Mouse (Mus musculus) cortical plate, adult 2 months (tissue): ENCODE data around the gene Calm3. TPM values are rescaled to one million over a fixed set of nuclear protein-coding genes. Genes with fewer than 3 reads are reported as not detected.

ENCODE experiments used
- H3K27ac ChIP-seq: fragments of 200-500 bp; 2 replicates; pipeline ENCODE4 v1.5.1; 2012; ENCODE audit warnings: low read length, control low read depth, inconsistent platforms; ENCODE audit not compliant: insufficient read depth
- H3K4me1 ChIP-seq: fragments of 200-500 bp; 2 replicates; pipeline ENCODE4 v1.6.1; 2011; ENCODE audit warnings: low read length; ENCODE audit not compliant: control insufficient read depth, insufficient read depth
- H3K4me3 ChIP-seq: fragments of 200-500 bp; 2 replicates; pipeline ENCODE4 v1.5.1; 2011; ENCODE audit warnings: mild to moderate bottlenecking, low read length, control low read depth; ENCODE audit not compliant: insufficient read depth
- CTCF ChIP-seq: fragments of 200-500 bp; IDR thresholded peaks from 2 replicates; pipeline ENCODE4 v1.5.1; 2011; ENCODE audit warnings: mild to moderate bottlenecking, control low read depth, low read length; ENCODE audit not compliant: insufficient read depth; ENCODE audit errors: extremely low read depth
- POLR2A ChIP-seq: fragments of 200-500 bp; IDR thresholded peaks from 2 replicates; pipeline ENCODE4 v1.6.1; 2011; ENCODE audit warnings: mild to moderate bottlenecking, low read length, control low read depth; ENCODE audit not compliant: insufficient read depth; ENCODE audit errors: extremely low read depth
- polyA plus RNA-seq: library from polyadenylated mRNA; depleted of rRNA; stranded (reverse); fragments of >200 nt; gene quantifications from 2 replicates; pipeline ENCODE4 v1.2.3, GENCODE M21; 2012

The Calm3 gene
- polyA plus RNA-seq, 1 experiment: 2,049 TPM

DNA sequence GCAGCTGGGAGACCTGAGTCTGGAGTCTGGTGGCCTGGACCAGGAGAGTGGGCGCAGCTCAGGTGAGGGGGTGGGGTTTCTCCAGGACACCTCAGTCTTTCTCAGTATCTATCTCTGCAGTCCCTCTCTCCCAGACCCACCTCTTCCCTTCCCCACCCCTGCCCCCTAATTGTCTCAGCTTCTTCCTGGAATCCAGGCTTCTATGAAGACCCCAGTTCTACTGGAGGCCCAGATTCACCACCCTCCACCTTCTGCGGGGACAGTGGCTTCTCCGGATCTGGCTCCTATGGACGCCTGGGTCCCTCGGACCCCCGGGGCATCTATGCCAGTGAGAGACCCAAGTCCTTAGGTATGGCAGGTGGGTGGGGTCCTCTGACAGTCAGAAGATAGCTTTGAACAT is 40.8 kb downstream of the Calm3 start:
- no peak overlapping the region for H3K27ac ChIP-seq
- no peak overlapping the region for H3K4me3 ChIP-seq
- no peak for TF ChIP-seq CTCF
- no peaks in the 10 kb centered on the region for H3K4me1 ChIP-seq

DNA sequence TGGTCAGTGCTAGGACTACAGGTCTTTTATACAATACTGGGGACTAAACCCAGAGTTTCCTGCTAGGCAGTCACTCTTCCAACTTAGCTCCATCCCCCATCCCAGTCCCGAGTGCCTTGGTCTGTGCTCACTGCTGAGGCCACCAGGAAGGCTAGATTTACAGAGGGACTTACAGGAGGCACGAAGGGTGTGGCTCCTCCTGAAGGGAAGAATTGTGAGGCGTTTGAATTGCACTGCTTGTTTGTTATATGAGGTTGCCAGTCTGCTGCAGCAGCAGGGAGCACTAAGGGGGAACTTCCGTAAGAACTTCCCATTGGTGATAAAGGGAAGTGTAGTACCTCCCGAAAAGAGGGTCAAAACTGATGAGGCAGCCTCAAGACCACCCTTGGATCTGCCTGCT is 43.3 kb downstream of the Calm3 start:
- no peak overlapping the region; the same call in 1 of the 2 replicates for H3K27ac ChIP-seq
- H3K4me3 ChIP-seq: no peak overlapping the region
- H3K4me1 ChIP-seq: no peaks in the 10 kb centered on the region; the same call in 1 of the 2 replicates
- TF ChIP-seq POLR2A (no peak), CTCF (no peak)

DNA sequence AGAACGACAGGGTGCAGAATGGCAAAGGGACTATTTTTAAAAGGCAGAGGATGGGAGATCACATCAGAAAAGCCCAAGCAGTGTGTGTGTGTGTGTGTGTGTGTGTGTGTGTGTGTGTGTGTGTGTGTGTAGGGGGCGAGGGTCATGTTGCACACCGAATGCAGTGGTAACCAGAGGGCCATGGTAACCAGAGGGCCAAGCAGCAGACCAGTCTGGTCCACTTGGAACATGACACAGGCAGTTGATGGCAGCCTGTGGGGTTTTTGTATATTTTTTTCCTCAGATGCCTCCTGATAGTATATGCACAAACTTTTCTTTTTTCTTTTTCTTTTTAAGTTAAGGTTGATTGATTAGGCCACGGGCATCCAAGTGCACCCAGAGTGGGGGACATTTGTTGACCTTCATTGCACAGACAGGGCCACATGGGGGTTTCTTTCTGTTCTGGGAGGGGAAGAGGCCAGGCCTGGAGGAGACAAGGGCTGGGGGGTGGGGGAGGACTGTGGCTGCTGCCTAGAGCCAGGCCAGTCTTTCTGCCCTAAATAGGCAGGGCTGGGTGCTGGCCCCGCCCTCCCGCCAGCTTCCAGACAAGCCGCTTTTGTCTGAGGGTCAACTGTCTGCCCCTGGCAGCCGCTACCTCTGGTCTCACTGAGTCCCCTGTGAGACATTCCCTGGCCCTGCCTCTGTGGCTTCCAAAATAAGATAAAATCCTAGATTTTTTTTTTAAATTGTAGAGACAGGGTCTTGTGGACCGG is 43.9 kb downstream of the Calm3 start:
- Histone ChIP-seq H3K4me1 (no peaks in the 10 kb centered on the region; the same call in 1 of the 2 replicates), H3K4me3 (no peak overlapping the region), H3K27ac (peak overlapping the region; percentile 28)
- no peak for TF ChIP-seq POLR2A
- no peak for TF ChIP-seq CTCF

DNA sequence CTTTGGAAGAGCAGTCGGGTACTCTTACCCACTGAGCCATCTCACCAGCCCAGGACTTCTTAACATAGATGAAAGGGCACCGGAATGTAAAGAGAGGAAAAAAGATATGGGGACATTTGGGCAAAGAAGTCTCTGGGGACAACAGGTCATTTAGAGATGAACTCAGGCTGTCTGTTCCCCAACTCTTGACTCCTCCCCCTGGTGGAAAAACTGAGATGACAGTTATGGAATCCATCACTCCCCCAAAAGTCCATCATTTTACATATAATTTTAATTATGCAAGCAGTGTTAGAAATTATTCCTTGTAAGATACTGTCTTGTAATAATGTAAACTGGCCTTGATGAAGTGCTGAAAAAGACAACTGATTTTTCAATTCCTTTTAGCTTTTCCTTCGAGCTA is 46.2 kb downstream of the Calm3 start:
- H3K4me3 ChIP-seq: no peak overlapping the region
- TF ChIP-seq CTCF (no peak), POLR2A (no peak)
- no peak overlapping the region for H3K27ac ChIP-seq
- H3K4me1 ChIP-seq: no peaks in the 10 kb centered on the region; the same call in 1 of the 2 replicates

DNA sequence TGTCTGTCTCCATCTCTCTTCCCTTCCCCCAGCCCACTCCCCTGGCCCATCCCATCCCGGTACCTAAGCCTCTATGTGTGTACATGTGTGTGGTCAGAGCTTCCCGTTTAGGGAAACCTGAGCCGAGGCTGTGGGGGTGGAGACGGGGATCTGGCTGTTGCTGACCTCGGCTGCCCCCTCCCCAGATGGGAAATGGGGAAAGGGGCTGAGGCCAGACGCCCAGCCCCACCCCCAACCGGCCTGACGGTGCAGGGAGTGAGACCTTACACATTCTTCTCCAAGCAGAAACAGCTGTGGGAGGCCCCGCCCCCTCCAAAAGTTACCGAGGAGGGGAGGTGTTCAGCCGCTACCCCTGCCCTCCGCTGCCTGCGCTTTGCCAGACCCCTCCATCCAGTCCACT is 47.3 kb downstream of the Calm3 start:
- H3K4me1 ChIP-seq: no peaks in the 10 kb centered on the region; the same call in 1 of the 2 replicates
- H3K27ac ChIP-seq: no peak overlapping the region
- H3K4me3 ChIP-seq: peak overlapping the region; percentile 99
- TF ChIP-seq CTCF (no peak), POLR2A (no peak)

DNA sequence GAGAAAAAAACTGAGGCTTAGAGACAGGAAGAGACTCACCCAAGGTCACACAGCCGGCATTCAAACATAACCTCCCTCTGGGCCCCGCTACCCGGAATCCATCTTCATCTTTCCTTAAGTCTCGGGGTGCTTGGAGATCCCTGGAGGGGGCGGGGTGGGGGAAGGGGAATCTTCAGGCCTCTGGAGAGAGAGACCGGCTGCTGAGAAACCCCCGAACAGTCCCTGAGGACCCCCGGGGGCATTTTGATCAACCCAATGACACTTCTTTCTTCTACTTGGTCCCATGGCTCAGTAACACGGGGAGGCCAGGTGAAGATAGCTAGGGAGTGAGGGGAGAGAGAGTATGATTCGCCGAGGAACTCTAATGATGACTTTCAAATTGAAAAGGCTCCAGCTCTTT is 47.9 kb downstream of the Calm3 start:
- TF ChIP-seq CTCF (no peak), POLR2A (no peak)
- H3K27ac ChIP-seq: no peak overlapping the region
- no peaks in the 10 kb centered on the region; the same call in 1 of the 2 replicates for H3K4me1 ChIP-seq
- H3K4me3 ChIP-seq: peak overlapping the region; percentile 99

DNA sequence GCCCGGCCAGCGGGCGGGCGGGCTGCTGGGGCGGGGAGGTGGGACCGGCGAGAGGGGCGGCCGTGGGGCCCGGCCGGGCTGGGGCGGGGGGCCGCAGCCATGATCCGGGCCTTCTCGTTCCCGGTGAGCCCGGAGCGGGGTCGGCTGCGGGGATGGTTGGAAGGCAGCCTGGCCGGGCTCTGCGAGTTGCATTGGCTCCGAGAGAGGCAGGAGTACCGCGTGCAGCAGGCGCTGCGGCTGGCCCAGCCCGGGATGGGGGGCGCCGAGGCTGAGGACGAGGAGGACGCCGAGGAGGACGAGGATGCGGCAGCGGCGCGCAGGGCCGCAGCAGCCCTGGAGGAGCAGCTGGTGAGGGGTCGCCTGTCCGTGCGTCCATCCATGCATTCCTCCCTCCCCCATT is 48.6 kb downstream of the Calm3 start:
- TF ChIP-seq POLR2A (no peak), CTCF (no peak)
- H3K27ac ChIP-seq: peak overlapping the region; percentile 52
- H3K4me1 ChIP-seq: no peaks in the 10 kb centered on the region; the same call in 1 of the 2 replicates
- peak overlapping the region; percentile 99 for H3K4me3 ChIP-seq

DNA sequence AGATGAGACGGTGACA is 48.8 kb downstream of the Calm3 start, which contains the start of gene Dact3:
Gene Dact3, plus strand, starts transcription at position 8 of the 16 bp plus-strand sequence.
- no peaks in the 10 kb centered on the region; the same call in 1 of the 2 replicates for H3K4me1 ChIP-seq
- TF ChIP-seq CTCF: no peak
- H3K27ac ChIP-seq: peak within 1 kb of the TSS; percentile 69
- peak within 1 kb of the TSS; percentile 99 for H3K4me3 ChIP-seq

DNA sequence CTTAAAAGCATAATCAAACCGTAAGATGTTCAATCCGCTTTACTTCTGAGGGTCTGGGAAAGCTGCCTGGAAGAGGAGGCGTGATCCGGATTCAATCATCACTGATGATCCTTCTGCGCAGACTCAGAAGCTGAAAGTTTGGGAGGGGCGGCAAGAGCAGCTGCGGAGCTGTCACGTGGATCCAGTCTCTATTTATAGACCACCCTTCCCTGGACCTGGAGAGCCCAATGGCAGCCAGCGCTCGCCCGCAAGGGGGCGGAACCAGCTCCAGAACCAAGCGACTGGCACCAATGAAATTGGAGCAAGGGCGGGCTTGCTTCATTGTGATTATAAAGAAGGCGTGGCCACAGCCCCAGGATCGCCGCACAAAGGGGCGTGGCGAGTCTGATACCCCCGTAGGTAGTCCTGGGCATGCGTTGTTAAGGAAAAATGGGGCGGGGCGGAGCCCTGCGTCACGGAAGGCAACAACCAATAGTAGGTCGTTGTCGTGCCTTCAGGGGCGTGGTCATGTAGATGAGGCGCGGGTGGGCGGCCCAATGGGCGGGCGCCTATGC is 49.1 kb downstream of the Calm3 start:
- peak overlapping the region; percentile 69 for H3K27ac ChIP-seq
- no peaks in the 10 kb centered on the region; the same call in 1 of the 2 replicates for H3K4me1 ChIP-seq
- H3K4me3 ChIP-seq: peak overlapping the region; percentile 99
- TF ChIP-seq CTCF: no peak
- peak; percentile 39; the same call in 1 of the 2 replicates for TF ChIP-seq POLR2A

DNA sequence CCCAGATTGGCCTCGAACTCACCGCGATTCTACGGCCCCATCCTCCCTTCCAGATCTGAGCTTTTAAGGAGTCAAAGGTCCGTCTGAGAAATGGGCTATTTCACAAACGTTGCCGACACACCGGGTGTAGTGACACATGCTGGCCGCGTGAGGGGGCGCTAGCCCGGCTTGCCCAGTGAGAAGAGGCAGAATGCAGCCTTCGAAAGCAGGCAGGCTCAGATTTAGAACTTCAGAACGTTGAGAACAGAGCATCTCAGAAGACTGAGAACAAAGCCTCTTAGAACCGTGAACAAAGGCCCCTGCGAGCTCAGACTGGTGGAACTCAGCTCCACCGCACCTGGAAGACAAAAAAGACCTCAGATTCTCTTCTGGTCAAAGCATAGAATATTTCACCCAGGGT is 49.7 kb downstream of the Calm3 start:
- Histone ChIP-seq H3K4me3 (peak overlapping the region; percentile 9; the same call in 1 of the 2 replicates), H3K4me1 (no peaks in the 10 kb centered on the region; the same call in 1 of the 2 replicates), H3K27ac (peak overlapping the region; percentile 69)
- TF ChIP-seq POLR2A (no peak), CTCF (peak; percentile 86)

DNA sequence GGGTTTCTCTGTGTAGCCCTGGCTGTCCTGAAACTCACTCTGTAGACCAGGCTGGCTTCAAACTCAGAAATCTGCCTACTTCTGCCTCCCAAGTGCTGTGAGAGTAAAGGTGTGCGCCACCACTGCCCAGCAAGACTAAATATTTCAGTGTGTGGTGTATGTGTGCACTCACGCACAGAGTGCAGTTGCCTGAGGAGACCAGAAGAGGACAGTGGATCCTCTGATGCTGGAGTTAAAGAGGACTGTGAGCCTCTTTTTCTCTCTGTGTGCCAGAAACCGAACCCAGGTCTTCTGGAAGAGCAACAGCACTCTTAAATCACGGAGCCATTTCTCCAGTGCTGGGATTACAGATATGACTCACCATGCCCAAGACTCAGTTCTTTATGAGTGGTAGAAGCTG is 50.5 kb downstream of the Calm3 start:
- H3K27ac ChIP-seq: no peak overlapping the region
- H3K4me1 ChIP-seq: no peaks in the 10 kb centered on the region; the same call in 1 of the 2 replicates
- H3K4me3 ChIP-seq: no peak overlapping the region
- TF ChIP-seq CTCF: 0 out of 2 replicates have a peak, but pooled peaks have one; percentile 0
- TF ChIP-seq POLR2A: no peak
